Mouse (Mus musculus): ENCODE data around the gene Crebzf. TPM values are rescaled to one million over a fixed set of nuclear protein-coding genes. Genes with fewer than 3 reads are reported as not detected.

Gene Crebzf
- total and polyA plus RNA-seq, 3 experiments: 51.8 to 102 (median 74.0) TPM

DNA sequence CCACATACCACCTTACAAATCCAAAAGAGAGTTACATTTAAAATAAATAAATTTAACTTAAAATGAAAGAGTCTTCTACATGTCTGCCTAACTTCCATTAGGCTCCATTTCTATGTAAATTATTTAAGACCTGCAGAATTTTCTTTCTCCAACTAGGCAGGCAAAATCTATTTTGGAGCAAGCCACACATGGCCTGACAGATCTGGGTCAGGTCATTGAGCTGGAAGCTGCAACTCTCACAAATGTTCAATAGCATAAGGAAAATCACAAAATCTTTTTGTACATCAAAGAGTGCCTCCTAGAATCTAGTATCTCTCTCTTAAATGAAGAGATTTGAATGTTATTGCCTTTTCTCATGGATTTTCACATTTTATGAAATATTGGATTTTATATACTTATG, 10.3 kb upstream of the Crebzf start:
- Histone ChIP-seq H3K9ac (ENCODE audit: insufficient read depth, low read depth) (no peak overlapping the region), H3K27me3 (replicated peaks) (no peaks in the 10 kb centered on the region), H3K4me1 (ENCODE audit: control insufficient read depth in 1 of 2, insufficient read depth in 2 of 2) (no peaks in the 10 kb centered on the region), H3K79me2 (replicated peaks; ENCODE audit: control insufficient read depth, extremely low read depth, insufficient read depth, poor library complexity, severe bottlenecking) (no peaks in the 10 kb centered on the region), H3K9me3 (replicated peaks; ENCODE audit: low read length) (no peaks in the 10 kb centered on the region), H3K4me3 (replicated peaks in 1 of 3; ENCODE audit: low read depth in 2 of 3, low read length in 2 of 3, poor library complexity in 1 of 3) (no peak overlapping the region), H3K36me3 (replicated peaks in 1 of 2; ENCODE audit: control insufficient read depth in 1 of 2, insufficient read depth in 1 of 2, low read length in 1 of 2) (no peaks in the 10 kb centered on the region), H3K4me2 (ENCODE audit: insufficient read depth, low read depth, poor library complexity, severe bottlenecking) (no peak overlapping the region), H3K27ac (ENCODE audit: insufficient read depth, low read depth) (no peak overlapping the region)
- no peak for TF ChIP-seq JUND (conservative IDR thresholded peaks at IDR 0.05; ENCODE audit: low read depth, low read length)
- no peak for TF ChIP-seq NELFE (IDR thresholded peaks at IDR 0.05; ENCODE audit: low read depth, low read length)
- no peak for TF ChIP-seq ZMIZ1 (IDR thresholded peaks at IDR 0.05; ENCODE audit: low read depth, low read length)
- no peak for TF ChIP-seq SMC3 (IDR thresholded peaks at IDR 0.05; ENCODE audit: low read depth, low read length)
- TF ChIP-seq BHLHE40 (IDR thresholded peaks at IDR 0.05; ENCODE audit: low read depth, low read length): no peak
- TF ChIP-seq TBP (conservative IDR thresholded peaks at IDR 0.05; ENCODE audit: low read depth, low read length): no peak
- no peak for TF ChIP-seq MAX (IDR thresholded peaks at IDR 0.05; ENCODE audit: low read length)
- TF ChIP-seq USF1 (IDR thresholded peaks at IDR 0.05; ENCODE audit: low read depth, low read length): no peak
- no peak for TF ChIP-seq POLR2A (IDR thresholded peaks at IDR 0.05; ENCODE audit: low read depth, low read length)
- no peak for TF ChIP-seq ELF1 (IDR thresholded peaks at IDR 0.05; ENCODE audit: low read depth, low read length)
- no peak for TF ChIP-seq MXI1 (IDR thresholded peaks at IDR 0.05; ENCODE audit: low read depth, low read length)
- TF ChIP-seq USF2 (conservative IDR thresholded peaks at IDR 0.05; ENCODE audit: low read depth, low read length): no peak
- no peak for TF ChIP-seq CTCF (conservative IDR thresholded peaks at IDR 0.05 in 1 of 2, IDR thresholded peaks at IDR 0.05 in 1 of 2; ENCODE audit: low read depth in 2 of 2, low read length in 2 of 2)
- dilution Hi-C loops (cut with MboI; ENCODE audit: extremely low pct_ligation_motif_present, extremely low pct_unique_long_range_greater_than_20kb, low sequenced_read_pairs) (no loop called here), in situ Hi-C loops (cut with MboI; ENCODE audit: low pct_ligation_motif_present, low pct_unique_long_range_greater_than_20kb, low sequenced_read_pairs) (loop anchor here (25.0 kb wide), 1 partner anchor 420 kb away; no protein-coding TSS in a partner anchor)
- no peak for DNase-seq (ENCODE audit: extremely low read depth)

DNA sequence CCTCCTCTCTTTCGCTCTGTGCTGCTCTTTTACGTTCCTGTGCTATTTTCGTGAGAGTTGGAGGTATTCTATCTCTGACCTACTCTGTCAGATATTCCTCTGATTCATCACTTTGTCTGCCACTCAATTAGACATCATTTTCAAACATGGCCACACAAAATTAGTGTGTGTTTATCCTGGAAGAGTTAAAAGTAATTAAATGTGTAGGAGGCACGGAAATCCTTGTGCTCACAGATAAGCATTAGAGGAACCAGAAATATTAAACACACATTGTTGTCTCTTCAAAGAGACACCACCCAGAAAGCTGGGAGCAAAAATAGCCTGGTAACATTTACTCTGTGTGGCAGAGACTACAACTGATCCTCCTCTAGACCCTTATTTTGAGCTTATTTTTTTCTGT, 2.5 kb upstream of the Crebzf start:
- no peak overlapping the region for H3K9ac ChIP-seq (ENCODE audit: insufficient read depth, low read depth)
- in situ Hi-C loops (cut with MboI; ENCODE audit: low pct_ligation_motif_present, low pct_unique_long_range_greater_than_20kb, low sequenced_read_pairs) (loop anchor here (25.0 kb wide), 1 partner anchor 428 kb away; no protein-coding TSS in a partner anchor), dilution Hi-C loops (cut with MboI; ENCODE audit: extremely low pct_ligation_motif_present, extremely low pct_unique_long_range_greater_than_20kb, low sequenced_read_pairs) (no loop called here)
- TF ChIP-seq POLR2A (IDR thresholded peaks at IDR 0.05; ENCODE audit: low read depth, low read length): no peak
- TF ChIP-seq NRF1 (IDR thresholded peaks at IDR 0.05; ENCODE audit: low read depth, low read length): no peak
- H3K4me2 ChIP-seq (ENCODE audit: insufficient read depth, low read depth, poor library complexity, severe bottlenecking): no peak overlapping the region
- H3K4me3 ChIP-seq (replicated peaks in 1 of 3; ENCODE audit: low read depth in 2 of 3, low read length in 2 of 3, poor library complexity in 1 of 3): no peak overlapping the region
- H3K36me3 ChIP-seq (replicated peaks in 1 of 2; ENCODE audit: control insufficient read depth in 1 of 2, insufficient read depth in 1 of 2, low read length in 1 of 2): peaks cover 0 to 8% of the 10 kb centered on the region in 2 experiments
- no peak for DNase-seq (ENCODE audit: extremely low read depth)
- no peaks in the 10 kb centered on the region for H3K27me3 ChIP-seq (replicated peaks)
- no peak overlapping the region for H3K27ac ChIP-seq (ENCODE audit: insufficient read depth, low read depth)
- no peaks in the 10 kb centered on the region for H3K9me3 ChIP-seq (replicated peaks; ENCODE audit: low read length)
- peaks cover 20% of the 10 kb centered on the region for H3K79me2 ChIP-seq (replicated peaks; ENCODE audit: control insufficient read depth, extremely low read depth, insufficient read depth, poor library complexity, severe bottlenecking)
- peaks cover 4 to 6% of the 10 kb centered on the region in 2 experiments; a peak in 2 of 4 replicates for H3K4me1 ChIP-seq (ENCODE audit: control insufficient read depth in 1 of 2, insufficient read depth in 2 of 2)

DNA sequence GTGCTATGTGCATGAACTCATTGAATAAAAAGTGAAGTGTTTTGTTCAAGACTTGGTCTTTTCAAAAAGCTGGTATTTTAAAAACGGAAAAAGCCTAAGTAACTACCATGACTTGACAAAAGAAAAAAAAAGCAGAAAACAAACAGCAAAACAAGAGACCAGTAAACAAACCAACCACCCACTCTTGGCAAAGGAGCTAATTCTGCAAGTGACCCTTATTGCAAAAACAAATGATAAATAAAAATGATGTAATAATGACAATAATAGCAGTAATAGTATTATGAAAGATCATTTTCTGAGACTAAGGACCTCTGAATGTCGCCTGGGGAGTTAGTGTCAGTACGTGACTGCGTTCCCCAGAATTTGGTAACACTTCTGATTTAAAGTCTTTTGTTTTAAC, 459 bp upstream of the Crebzf start:
- no peak overlapping the region for H3K27ac ChIP-seq (ENCODE audit: insufficient read depth, low read depth)
- peaks cover 0 to 13% of the 10 kb centered on the region in 2 experiments for H3K36me3 ChIP-seq (replicated peaks in 1 of 2; ENCODE audit: control insufficient read depth in 1 of 2, insufficient read depth in 1 of 2, low read length in 1 of 2)
- H3K27me3 ChIP-seq (replicated peaks): no peaks in the 10 kb centered on the region
- H3K4me2 ChIP-seq (ENCODE audit: insufficient read depth, low read depth, poor library complexity, severe bottlenecking): peak overlapping the region; percentile 61
- H3K4me1 ChIP-seq (ENCODE audit: control insufficient read depth in 1 of 2, insufficient read depth in 2 of 2): peaks cover 4 to 12% of the 10 kb centered on the region in 2 experiments; a peak in 2 of 4 replicates
- H3K4me3 ChIP-seq (replicated peaks in 1 of 3; ENCODE audit: low read depth in 2 of 3, low read length in 2 of 3, poor library complexity in 1 of 3): peak overlapping the region in 2 of 3 experiments; percentile 77 to 94
- H3K9ac ChIP-seq (ENCODE audit: insufficient read depth, low read depth): peak overlapping the region; percentile 50; the same call in 1 of the 2 replicates
- H3K79me2 ChIP-seq (replicated peaks; ENCODE audit: control insufficient read depth, extremely low read depth, insufficient read depth, poor library complexity, severe bottlenecking): peaks cover 27% of the 10 kb centered on the region
- TF ChIP-seq MYC (IDR thresholded peaks at IDR 0.05; ENCODE audit: low read depth, low read length) (0 out of 2 replicates have a peak, but pooled peaks have one; percentile 4), KAT2A (IDR thresholded peaks at IDR 0.05; ENCODE audit: insufficient replicate concordance, low read length) (no peak), CTCF (conservative IDR thresholded peaks at IDR 0.05 in 1 of 2, IDR thresholded peaks at IDR 0.05 in 1 of 2; ENCODE audit: low read depth in 2 of 2, low read length in 2 of 2) (no peak), CHD1 (IDR thresholded peaks at IDR 0.05; ENCODE audit: low read depth, low read length) (peak; percentile 77; the same call in 1 of the 2 replicates), USF1 (IDR thresholded peaks at IDR 0.05; ENCODE audit: low read depth, low read length) (no peak), TCF12 (IDR thresholded peaks at IDR 0.05; ENCODE audit: low read depth, low read length) (no peak), CHD2 (IDR thresholded peaks at IDR 0.05; ENCODE audit: low read length) (no peak), MAZ (IDR thresholded peaks at IDR 0.05; ENCODE audit: low read depth, low read length) (0 out of 2 replicates have a peak, but pooled peaks have one; percentile 32), MEF2A (IDR thresholded peaks at IDR 0.05; ENCODE audit: borderline replicate concordance, low read depth, low read length) (peak; percentile 3; the same call in 1 of the 2 replicates)
- in situ Hi-C loops (cut with MboI; ENCODE audit: low pct_ligation_motif_present, low pct_unique_long_range_greater_than_20kb, low sequenced_read_pairs): loop anchor here (25.0 kb wide), 1 partner anchor 430 kb away; no protein-coding TSS in a partner anchor
- dilution Hi-C loops (cut with MboI; ENCODE audit: extremely low pct_ligation_motif_present, extremely low pct_unique_long_range_greater_than_20kb, low sequenced_read_pairs): no loop called here
- no peak for DNase-seq (ENCODE audit: extremely low read depth)
- no peaks in the 10 kb centered on the region for H3K9me3 ChIP-seq (replicated peaks; ENCODE audit: low read length)
